Mouse (Mus musculus): ENCODE data around the gene Klra6.
"Not testable (repeated sequence)": the region's sequence is repeated elsewhere in the genome, so short reads cannot be mapped to it uniquely, and the experiment has no call there.

The Klra6 gene

DNA sequence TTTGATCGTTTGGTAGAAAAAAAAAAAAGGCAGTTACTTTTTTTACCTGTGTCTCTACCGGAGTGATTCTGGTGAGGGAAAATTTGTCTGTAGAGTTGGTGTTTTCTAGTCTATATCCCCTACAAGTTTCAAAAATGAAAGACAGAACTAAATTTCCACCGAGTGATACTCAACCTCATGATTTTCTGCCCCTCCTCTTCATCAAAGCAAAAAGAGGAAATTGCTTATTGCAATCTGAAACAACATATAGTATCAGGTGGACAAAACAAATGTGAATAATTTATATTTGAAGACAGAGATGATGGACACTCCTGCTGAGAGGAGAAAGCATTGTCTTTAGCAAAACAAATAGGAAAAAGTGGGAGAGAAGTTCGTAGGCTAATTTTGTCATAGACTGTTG is at the start of gene Klra6:
Gene Klra6 (minus strand): TSS at position 101 of the 400 bp plus-strand sequence.
- DNase-seq (ENCODE audit: low spot score), result no peak

- not testable (repeated sequence) for DNase-seq (ENCODE audit: low spot score)
Observed at GRCm38 (mm10) chr6:130067171-130067570, 40.4 kb upstream of the Klra6 start, which contains the start of gene Klra4. TSS of gene Klra4 (minus strand) at chr6:130067271.

DNA sequence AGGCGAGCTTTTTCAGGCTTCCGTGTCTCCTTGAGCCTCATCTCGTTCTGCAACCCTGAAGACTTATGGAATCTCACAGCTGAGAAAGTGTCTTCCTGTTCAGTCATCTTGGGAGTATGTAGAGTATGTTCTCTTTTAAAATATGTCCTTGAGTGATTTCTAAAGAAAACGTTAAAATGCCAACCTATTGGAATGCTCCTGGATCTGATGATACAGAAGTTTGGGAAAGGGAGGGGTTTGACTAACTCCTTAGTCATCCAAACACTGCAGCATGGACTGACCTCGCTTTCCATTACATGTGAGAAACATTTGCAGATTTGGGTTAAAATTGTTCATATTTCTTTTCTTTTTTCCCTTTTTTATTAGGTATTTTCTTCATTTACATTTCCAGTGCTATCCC is 38.4 kb upstream of the Klra6 start:
- no peak for DNase-seq (ENCODE audit: low spot score)

- DNase-seq (ENCODE audit: low spot score), result not testable (repeated sequence)
Observed at GRCm38 (mm10) chr6:130035146-130035545, 8.4 kb upstream of the Klra6 start.

DNA sequence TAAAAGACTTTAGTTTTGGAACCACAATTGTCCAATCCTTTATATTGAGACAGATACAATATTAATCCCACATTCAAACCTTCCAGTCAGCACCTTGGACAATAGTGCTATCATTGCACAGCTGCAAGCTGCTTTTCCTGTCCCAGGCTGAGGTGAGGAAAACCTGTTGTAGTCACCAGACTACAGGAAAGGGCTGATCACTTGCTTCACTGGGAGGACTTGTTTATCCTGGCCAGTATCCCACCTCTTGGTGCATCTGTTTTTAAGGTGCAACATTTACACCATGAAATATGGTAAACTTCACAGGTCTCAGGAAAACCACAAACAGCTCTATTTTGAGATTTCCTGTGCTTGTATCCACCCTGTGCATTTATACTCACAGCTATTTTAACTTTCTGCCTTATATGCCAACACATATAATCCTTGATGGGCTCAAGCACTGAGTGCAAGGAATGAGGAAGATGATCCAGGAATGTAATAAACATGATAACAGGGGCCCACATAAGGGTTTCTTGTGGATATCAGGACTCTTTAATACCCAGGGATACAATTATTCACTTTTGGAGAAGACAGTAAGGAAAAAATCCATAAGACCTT is 4.8 kb upstream of the Klra6 start:
- DNase-seq (ENCODE audit: low spot score), result not testable (repeated sequence)

Measured in embryo, embryonic 10 days (tissue).